Mouse (Mus musculus) heart, adult 2 months (tissue): Measurements from ENCODE around the gene Srrm4. TPM values are rescaled to one million over a fixed set of nuclear protein-coding genes. Genes with fewer than 3 reads are reported as not detected.

Source experiments
- DNase-seq, 2 experiments: peaks; one replicate each; pipeline ENCODE4 v3.0.0; 2021
- H3K27ac ChIP-seq: fragments of 200-600 bp; 2 replicates; pipeline ENCODE4 v1.8.1; 2022
- H3K27me3 ChIP-seq: fragments of 200-500 bp; 2 replicates; pipeline ENCODE4 v1.6.1; 2012; ENCODE audit warnings: mild to moderate bottlenecking, low read length, inconsistent platforms, mixed read lengths; ENCODE audit not compliant: control insufficient read depth, insufficient read depth
- H3K36me3 ChIP-seq: fragments of 200-500 bp; 2 replicates; pipeline ENCODE4 v1.6.1; 2012; ENCODE audit warnings: low read length, inconsistent platforms; ENCODE audit not compliant: control insufficient read depth, insufficient read depth
- H3K4me1 ChIP-seq: fragments of 200-500 bp; 2 replicates; pipeline ENCODE4 v1.6.1; 2011; ENCODE audit warnings: low read length; ENCODE audit not compliant: control insufficient read depth, insufficient read depth
- H3K4me3 ChIP-seq: fragments of 200-600 bp; 2 replicates; pipeline ENCODE4 v1.8.1; 2022
- H3K79me2 ChIP-seq: fragments of 200-500 bp; replicated peaks from 2 replicates; pipeline ENCODE4 v1.6.1; 2012; ENCODE audit warnings: mild to moderate bottlenecking, inconsistent platforms, low read length, moderate library complexity, mixed read lengths; ENCODE audit not compliant: control insufficient read depth, insufficient read depth
- H3K9ac ChIP-seq: fragments of 200-500 bp; 2 replicates; pipeline ENCODE4 v1.6.1; 2012; ENCODE audit warnings: low read depth, mild to moderate bottlenecking, control low read depth, inconsistent platforms, low read length, mixed read lengths
- CTCF ChIP-seq: fragments of 200-600 bp; IDR thresholded peaks from 2 replicates; pipeline ENCODE4 v1.8.1; 2022; ENCODE audit warnings: antibody characterized with exemption, mild to moderate bottlenecking, moderate library complexity
- EP300 ChIP-seq: fragments of 200-500 bp; IDR thresholded peaks from 2 replicates; pipeline ENCODE4 v1.6.1; 2011; ENCODE audit warnings: low read depth, low read length, control low read depth; ENCODE audit not compliant: insufficient read depth
- POLR2A ChIP-seq: fragments of 200-500 bp; IDR thresholded peaks from 2 replicates; pipeline ENCODE4 v1.6.1; 2011; ENCODE audit warnings: mild to moderate bottlenecking, low read depth, low read length, control low read depth; ENCODE audit not compliant: insufficient read depth
- whole genome bisulfite sequencing: fragments of 180-500 bp; shearing (Covaris S2); methylation state at CpG from one replicate; pipeline ENCODE4 v1.1.7; 2018; 5-methylcytosine and 5-hydroxymethylcytosine counted together
- intact Hi-C: fragments of 180-260 bp; cut with DNase I; formaldehyde crosslinking; loops from one replicate; pipeline ENCODE4 v1.15.1; 2025
- polyA plus RNA-seq: library from polyadenylated mRNA; depleted of rRNA; stranded (reverse); fragments of >200 nt; gene quantifications from 2 replicates; pipeline ENCODE4 v1.2.3, GENCODE M21; 2012; rRNA removed
- total RNA-seq, 2 experiments: library from RNA; stranded (reverse); gene quantifications; 2 replicates each; pipeline ENCODE4 v1.2.3; 2021

Gene Srrm4
- total and polyA plus RNA-seq, 3 experiments: 7.7 to 12.2 (median 9.3) TPM

DNA sequence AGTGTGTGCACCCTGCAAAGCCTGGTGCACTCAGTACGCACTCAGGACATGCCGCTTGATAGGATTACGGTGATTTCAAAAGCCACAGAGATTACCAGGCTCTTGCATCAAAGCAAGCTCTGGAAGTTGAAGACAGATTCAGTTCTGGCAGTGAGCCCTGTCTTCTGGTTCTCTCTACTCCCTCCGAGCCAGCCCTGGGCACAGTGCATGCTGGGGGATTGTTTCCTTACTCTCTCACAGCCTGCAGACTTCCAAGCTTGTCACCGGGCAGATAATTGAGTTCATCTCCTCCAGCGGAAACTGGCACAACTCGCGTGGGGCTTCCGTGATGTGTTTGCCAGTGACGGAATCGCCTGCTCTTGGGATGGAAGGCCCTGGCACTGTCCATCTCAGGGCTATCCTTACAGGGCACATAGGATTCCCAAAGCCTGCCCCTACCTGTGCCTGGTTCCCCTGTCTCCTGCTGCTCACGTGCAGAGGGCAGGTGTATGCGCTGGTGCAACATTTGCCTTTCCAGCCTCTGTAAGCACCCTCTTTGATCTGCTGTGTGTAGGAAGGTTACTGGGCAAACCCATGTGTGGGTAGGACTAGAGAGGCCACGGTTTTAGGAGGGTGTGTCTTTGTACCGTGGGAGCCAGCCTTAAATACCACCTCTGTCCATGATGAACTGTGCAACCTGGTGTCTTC, 201.6 kb downstream of the Srrm4 start:
- Histone ChIP-seq H3K9ac (no peak overlapping the region), H3K27me3 (no peaks in the 10 kb centered on the region), H3K79me2 (no peaks in the 10 kb centered on the region), H3K27ac (no peak overlapping the region), H3K36me3 (no peaks in the 10 kb centered on the region), H3K4me1 (peaks cover 3% of the 10 kb centered on the region), H3K4me3 (no peak overlapping the region)
- intact Hi-C loops: loop anchor here (2.0 to 5.0 kb wide), 2 partner anchors 87 to 158 kb away; no protein-coding TSS in a partner anchor
- TF ChIP-seq EP300 (no peak), CTCF (no peak), POLR2A (no peak)
- DNase-seq: peak; percentile 28 to 54
- 14% methylated on average over 15 of the region's 15 CpGs for WGBS

DNA sequence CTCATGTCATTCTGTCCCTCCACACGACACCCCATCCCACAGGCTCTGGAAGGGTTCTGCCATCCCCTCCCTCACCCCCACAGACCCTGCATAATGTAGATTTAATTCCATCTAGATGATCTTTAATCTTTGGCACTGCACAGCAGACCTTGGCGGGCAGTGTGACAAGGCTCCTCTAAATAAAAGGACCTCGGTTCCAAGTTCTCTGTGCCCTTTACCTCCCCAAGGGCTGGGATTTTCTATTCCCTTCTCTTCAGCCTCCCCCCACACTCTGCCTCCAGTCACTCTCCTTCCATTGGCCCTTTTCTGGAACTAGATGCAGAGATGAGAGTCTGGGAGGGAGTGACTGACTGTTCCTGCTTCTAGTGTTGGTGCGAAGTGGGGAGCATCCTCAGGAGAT, 202.3 kb downstream of the Srrm4 start:
- Histone ChIP-seq H3K79me2 (no peaks in the 10 kb centered on the region), H3K4me3 (no peak overlapping the region), H3K36me3 (no peaks in the 10 kb centered on the region), H3K27me3 (no peaks in the 10 kb centered on the region), H3K9ac (no peak overlapping the region), H3K27ac (no peak overlapping the region), H3K4me1 (peaks cover 3% of the 10 kb centered on the region)
- intact Hi-C loops: loop anchor here (2.0 to 5.0 kb wide), 2 partner anchors 87 to 157 kb away; no protein-coding TSS in a partner anchor
- no peak for DNase-seq
- TF ChIP-seq EP300 (no peak), POLR2A (no peak), CTCF (no peak)
- WGBS: 66% methylated on average over 4 of the region's 4 CpGs

Other genes starting within 250 kb of the Srrm4 start
- 100 to 1,000 TPM; 419 to 483 TPM for gene Hspb8, start 169.0 kb downstream of the Srrm4 start, total RNA-seq
- 552 and 677 TPM in 2 replicates for gene Hspb8, start 169.0 kb downstream of the Srrm4 start, polyA plus RNA-seq